Mouse (Mus musculus) R1 (cell line): ENCODE results near the gene Nisch.
A peak's percentile ranks its signal among the peaks of the same experiment; 100 is the strongest.

Experiments
- DNase-seq: peaks from one replicate; pipeline ENCODE4 v3.0.0-alpha.2; 2018; ENCODE audit warnings: low read depth, low spot score

Nisch gene

DNA sequence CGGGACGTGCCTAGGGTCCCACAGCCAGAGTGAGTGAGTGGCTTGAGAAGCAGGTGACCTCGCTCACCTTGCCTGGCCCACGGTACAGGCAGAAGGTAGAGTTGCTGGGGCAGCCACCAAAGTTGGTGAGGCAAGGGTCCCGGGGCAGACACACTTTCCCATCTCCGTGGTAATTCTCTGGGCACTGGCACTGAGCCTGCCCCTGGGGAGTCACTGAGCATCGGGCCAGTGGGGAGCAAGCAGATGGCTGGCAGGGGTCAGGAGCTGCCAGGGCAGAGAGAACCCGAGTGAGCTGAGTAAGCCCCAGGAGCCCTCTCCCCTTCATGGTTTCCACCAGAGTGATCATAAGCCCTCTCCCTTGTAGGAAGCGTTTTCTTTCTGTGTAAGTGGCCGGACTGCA lies 55.1 kb downstream of the Nisch start:
- no peak for DNase-seq

DNA sequence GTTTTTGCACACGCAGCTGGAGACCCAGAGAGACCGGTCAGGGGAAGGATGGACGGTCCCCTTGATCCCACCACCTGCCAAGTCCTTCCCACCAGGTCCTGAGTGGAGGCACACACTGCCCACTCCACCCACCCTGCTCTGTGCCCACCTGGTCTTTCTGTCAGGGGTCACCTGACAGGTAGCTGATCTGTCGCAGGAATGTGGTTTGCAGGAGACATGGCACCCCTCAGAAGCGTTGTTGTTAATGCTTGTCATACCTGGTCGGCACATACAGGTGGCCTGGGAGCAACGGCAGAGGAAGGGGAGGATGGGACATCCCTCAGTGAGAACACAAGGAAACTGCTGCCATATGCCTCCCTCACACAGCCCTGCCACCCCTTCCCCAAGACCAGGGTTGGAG lies 55.6 kb downstream of the Nisch start:
- DNase-seq: no peak

DNA sequence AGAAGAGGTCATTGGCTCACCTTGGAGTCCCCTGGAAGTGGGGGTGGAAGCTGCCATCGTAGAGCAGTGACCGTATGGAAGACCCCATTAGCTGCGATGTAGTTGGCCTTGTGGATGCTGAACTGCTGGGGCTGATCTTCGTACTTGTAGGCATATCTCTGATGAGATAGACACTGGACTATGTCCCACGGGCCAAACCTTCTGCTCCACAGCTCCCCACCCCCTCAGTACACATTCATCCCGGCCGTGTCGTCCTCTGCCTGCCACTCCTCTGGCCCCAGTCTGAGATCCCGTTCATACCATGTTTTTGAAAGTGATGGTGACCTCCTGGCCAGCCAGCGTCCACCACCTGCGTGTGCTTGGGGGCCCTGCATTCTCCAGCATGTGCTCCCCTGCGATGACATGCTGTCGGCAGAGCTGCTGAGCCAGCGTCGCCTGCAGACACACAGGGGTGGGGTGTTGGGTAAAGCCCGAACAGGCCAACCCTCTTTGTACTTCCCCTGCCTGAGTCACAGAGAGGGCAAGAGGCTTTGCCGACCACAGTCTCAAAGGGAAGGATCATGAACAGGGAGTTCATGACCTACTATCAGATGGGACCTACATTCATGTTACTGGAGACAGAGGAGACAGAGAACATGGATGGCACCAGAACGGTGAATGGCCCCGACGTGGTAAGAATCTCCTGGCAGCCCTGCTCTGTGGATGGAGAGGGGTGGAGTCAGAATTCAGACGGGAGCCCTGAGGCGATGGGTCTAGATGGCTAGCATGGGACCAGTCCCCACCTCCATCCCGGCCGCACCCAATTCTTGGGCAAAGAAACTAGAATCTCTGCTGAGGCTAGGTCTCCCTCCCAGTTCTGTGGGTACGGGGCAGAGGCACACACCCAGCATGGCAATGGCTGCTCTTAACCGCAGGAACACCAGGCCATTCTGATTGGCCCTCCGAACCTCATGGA lies 56.3 kb downstream of the Nisch start:
- DNase-seq: no peak

DNA sequence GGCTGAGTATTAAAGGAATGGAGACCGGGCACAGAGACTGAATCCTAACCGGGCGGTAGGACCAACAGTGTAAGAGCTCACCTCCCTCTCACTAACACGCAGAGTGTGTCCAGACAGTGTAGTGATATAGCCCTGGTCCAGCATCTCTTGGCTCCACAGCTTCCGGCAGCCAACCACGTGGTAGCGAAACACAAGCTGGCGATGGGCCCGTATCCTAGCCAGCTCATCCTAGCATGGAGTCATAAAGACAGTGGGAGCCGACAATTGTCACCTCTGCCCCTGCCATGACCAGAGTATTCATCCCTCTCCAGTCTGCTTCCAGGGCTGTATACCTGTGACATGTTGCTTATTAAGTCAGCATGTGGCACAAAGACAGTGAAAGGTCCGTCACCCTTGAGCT lies 71.1 kb downstream of the Nisch start:
- no peak for DNase-seq

DNA sequence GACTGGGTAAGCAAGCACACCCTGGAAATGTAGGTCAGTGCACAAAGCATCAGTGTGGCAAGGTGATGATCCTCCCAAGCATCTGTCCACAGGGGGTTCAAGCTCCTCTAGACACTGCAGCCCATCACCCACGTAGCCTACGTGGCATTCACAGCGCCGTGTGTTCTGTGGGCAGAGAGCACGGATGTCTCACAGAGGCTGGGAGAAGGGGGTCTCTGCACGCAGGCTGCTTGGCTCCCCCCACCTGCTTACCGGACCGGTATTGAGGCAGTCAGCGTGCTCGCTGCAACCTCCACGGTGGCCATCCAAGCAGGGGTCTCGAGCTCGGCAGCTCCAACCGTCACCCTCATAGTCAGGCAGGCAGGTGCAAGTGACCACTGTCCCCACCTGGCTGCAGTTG lies 75.7 kb downstream of the Nisch start:
- DNase-seq: no peak

DNA sequence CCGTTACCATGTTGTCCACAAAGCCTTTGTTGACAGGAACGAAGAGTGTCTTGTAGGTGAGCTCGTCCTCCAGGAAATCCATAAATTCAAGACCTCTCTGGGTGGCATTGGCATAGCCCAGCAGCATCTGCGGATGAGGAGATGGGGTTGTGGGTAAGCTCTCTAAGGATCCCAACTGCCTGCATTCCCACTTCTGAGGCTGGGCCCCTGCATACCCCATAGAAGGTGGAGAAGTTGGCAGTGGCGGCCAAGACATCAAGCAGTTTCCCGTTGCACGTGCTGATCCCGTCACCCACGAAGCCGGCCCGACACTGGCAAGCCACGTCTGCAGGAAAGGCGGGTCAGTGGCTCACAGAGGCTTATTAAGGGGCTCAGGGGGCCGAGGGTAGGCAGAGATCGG lies 76.6 kb downstream of the Nisch start:
- no peak for DNase-seq

DNA sequence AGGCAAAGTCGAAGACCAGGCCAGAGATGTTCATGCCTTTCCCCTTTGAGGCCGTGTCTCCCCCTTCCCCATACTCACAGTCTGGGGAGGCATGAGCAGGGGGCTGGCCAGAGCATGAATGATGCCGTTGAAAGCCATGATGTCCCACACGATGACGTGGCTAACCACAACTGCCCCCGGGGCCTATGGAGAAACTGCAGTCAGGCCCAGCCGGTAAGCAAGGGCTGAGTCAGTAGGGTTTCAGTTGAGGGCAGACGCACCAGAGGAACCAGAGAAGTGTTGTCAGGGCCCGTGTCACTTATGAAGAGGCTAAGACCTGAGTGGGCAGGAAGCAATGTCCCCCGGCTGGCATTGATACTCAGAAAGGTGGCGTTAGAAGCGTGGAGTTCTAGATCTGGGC lies 77.1 kb downstream of the Nisch start:
- DNase-seq: no peak

GRCm38 (mm10) chr14:31138897-31139429 lies 77.8 kb downstream of the Nisch start:
- peak; percentile 16 for DNase-seq

DNA sequence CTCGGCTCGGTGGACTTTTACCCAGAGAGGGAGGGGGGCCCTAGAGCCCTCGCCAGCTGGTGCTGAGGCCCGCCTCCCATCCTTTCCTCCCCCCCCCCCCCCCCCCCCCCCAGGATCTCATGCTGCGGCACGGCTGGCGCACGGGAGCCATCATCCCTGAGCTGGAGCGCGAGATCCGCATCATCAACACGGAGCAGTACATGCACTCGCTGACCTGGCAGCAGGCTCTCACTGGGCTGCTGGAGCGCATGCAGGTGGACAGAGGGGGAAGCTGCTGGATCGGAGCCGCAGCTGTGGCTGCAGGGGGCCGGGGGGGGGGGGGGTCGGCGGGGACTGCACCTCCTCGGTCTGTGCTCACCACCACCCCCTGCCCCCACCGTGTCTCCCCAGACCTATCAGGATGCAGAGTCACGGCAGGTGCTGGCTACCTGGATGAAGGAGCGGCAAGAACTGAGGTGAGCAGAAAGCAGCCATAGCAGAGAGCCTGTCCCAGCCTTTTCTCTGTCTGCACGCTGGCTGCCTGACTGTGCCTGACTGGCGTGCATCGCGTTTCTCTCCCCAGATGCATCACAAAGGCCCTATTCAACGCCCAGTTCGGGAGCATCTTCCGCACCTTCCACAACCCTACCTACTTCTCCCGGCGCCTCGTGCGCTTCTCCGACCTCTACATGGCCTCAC lies 78.4 kb downstream of the Nisch start:
- peak; percentile 85 for DNase-seq

- no peak for DNase-seq
These were observed 79.0 kb downstream of the Nisch start for GRCm38 (mm10) chr14:31137791-31138190.

DNA sequence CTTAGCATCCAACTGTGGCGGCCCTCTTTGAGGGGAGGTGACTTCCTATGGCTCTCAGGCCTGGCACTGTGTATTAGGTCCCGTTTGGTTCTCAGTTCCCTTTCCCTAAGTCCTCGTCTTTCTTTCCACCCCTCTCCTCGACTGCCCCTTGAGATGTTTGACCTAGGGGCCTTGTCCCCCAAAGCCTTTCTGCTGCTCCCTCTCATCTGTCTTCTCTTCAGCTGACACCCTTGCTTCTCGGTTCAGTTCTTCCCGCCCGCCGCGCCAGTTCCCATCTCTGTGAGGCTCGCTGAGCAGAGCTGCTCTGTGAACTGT lies 79.5 kb downstream of the Nisch start:
- no peak for DNase-seq

- no peak for DNase-seq
These were observed 80.1 kb downstream of the Nisch start for GRCm38 (mm10) chr14:31136411-31137280.

- no peak for DNase-seq
These were observed 81.0 kb downstream of the Nisch start for GRCm38 (mm10) chr14:31135495-31136410.

- no peak for DNase-seq
These were observed 82.4 kb downstream of the Nisch start for GRCm38 (mm10) chr14:31134015-31135000.

- peak; percentile 29 for DNase-seq
These were observed 83.6 kb downstream of the Nisch start for GRCm38 (mm10) chr14:31133023-31133665.

DNA sequence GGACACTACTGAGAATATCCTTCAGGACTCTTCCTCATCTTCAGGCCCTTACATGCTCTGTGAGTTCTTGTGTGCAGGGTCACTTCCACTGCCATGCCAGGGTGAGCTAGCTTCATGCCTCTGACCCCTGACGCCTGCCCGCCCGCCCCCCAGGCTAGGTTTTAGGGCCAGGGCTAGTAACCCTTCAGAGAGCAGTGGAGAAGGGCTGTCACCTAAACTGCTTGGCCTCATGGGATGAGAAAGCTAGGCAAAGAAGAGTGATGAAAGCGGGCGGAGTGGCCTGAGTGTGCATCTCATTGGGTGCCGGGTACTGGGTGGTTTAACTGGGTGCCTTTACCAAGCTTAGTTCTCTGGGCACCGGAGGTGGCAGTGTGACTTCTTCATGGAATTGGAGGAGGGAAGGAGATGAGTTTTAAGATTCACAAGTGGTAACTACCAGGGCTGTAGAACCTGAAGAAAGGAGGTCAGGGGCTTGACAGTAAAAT lies 84.2 kb downstream of the Nisch start:
- no peak for DNase-seq

DNA sequence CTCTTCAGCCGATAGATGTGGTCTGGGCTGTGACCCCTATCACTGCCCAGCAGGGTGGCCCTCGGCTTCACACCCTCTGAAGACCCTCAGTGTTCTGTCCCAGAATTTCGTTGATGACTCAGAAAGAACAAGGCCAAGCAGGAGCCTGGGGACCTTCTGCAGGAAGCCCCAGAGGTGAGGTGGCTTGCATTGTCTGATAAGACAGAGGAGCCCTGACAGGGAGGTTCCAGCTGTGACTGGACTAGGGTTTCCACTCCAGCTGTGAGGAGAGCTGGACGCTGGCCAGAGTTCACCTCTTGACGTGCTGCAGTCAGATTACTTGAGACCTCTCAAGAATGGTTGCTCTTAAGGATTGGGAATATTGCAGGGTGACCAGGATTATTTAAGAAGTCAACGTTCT lies 84.7 kb downstream of the Nisch start:
- DNase-seq: no peak

DNA sequence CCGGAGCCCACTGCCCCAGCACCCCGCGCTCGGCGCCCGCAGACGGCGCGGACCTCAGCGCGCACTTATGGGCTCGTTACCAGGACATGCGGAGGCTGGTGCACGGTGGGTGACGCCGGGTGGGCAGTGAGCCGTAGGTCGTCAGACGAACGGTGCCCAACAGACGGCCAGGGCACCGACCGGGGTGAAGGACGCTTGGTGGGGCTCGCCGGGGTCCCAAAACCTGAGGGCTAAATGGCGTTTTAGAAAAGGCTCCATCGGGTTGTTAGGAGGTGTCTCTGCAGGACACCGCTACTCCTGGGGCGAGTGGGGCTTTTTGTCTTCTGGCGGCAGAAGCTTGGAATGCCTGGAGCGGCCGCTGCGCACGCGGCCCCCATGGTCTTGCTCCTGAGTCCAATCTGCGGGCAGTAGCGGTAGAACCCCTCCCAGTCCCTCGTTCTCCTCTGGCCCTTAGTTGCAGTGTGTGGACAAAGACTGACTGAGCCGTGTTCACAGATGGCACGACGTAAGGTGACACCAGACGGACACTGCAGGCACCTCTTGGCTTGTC lies 85.4 kb downstream of the Nisch start:
- DNase-seq: peak; percentile 38
